Comparison of ENCODE assay signal across 8 mouse cellular contexts in the genomic region with DNA sequence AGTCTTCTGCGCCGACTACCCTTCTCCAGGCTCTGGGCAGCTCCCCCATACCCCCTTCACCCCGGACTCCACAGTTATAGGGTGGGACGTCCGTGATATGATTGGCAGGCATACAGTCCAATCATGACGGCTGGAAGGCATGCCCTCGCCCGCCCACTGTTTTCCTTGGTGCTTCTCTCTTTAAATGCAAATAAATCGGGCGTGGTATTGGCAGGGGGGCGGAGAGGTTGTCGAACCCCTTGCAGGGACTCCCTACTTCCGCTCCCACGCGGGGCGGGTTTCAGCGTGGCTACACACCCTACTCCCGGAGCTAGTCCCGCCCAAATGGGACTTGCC. TPM values are rescaled to one million over a fixed set of nuclear protein-coding genes. Genes with fewer than 3 reads are reported as not detected.
A peak's percentile ranks its signal among the peaks of the same experiment; 100 is the strongest.
DNase-seq lines count a peak whose midpoint lies in the region; ATAC-seq and TF ChIP-seq lines count a peak whose summit lies in the region.

A gene (minus strand): TSS at position 97 of the 336 bp plus-strand sequence.

- H3K36me3 ChIP-seq in hindbrain, embryonic 15.5 days: no peaks in the 10 kb centered on the region

- peak within 1 kb of the TSS; percentile 66 for H3K4me2 ChIP-seq in hindbrain, embryonic 15.5 days

- peak; percentile 68 for DNase-seq in Patski (ENCODE audit: low read depth, low spot score)
- DNase-seq in cerebellum, postnatal 14 days: peak; percentile 89 to 90
- peak; percentile 84 to 86 for DNase-seq in frontal cortex, postnatal 25 days (ENCODE audit: low spot score in 2 of 2)
- peak; percentile 88 for DNase-seq in left cerebral cortex, adult 11 months (ENCODE audit: low spot score)
- DNase-seq in lung, postnatal 4 days: peak; percentile 91 to 95
- peak; percentile 69 for DNase-seq in retina, postnatal 7 days (ENCODE audit: low read depth, low spot score)
- DNase-seq in urinary bladder, adult 2 months (ENCODE audit: low spot score): peak; percentile 64

- peak within 1 kb of the TSS; percentile 67 for H3K9ac ChIP-seq in hindbrain, embryonic 15.5 days

- CTCF ChIA-PET in Patski (lab: Charles Lee): interaction anchor here (0.9 to 1.8 kb wide), 2 partner anchors 17 to 26 kb away, joined by 3 read pairs; no protein-coding TSS in a partner anchor

- 18% methylated on average over 19 of the region's 19 CpGs for WGBS in hindbrain, embryonic 15.5 days

- no peaks in the 10 kb centered on the region for H3K9me3 ChIP-seq in hindbrain, embryonic 15.5 days

- H3K4me1 ChIP-seq in hindbrain, embryonic 15.5 days (replicated peaks): peaks cover 19% of the 10 kb centered on the region; the same call in 1 of the 2 replicates

- POLR2A ChIA-PET in Patski (lab: Charles Lee): no interaction called here

- H3K27me3 ChIP-seq in Patski: no peaks in the 10 kb centered on the region
- no peaks in the 10 kb centered on the region for H3K27me3 ChIP-seq in hindbrain, embryonic 15.5 days

- H3K4me3 ChIP-seq in hindbrain, embryonic 15.5 days: peak within 1 kb of the TSS; percentile 64

- in situ Hi-C loops in Patski (cut with MboI; ENCODE audit: low pct_unique_long_range_greater_than_20kb): loop anchor here (10.0 kb wide), 1 partner anchor 510 kb away; a partner anchor contains a TSS

- no peak for TF ChIP-seq CTCF in Patski (IDR thresholded peaks at IDR 0.05)

- peak; percentile 72 for ATAC-seq in Patski
- ATAC-seq in hindbrain, embryonic 15.5 days (ENCODE audit: low FRiP score, low read depth): peak; percentile 98

- peak within 1 kb of the TSS; percentile 84 for H3K27ac ChIP-seq in hindbrain, embryonic 15.5 days (replicated peaks)

RNA-seq across cellular contexts. Expression of the gene that starts here (rescaled TPM):
- 7.1 TPM for polyA plus RNA-seq in Patski (2021)
- 12.3 and 12.9 TPM in 2 replicates for polyA plus RNA-seq in hindbrain, embryonic 15.5 days (2015; fragmentation: Nextera tagmentation; extraction: Ambion mirVana)
- polyA plus RNA-seq in urinary bladder, adult 2 months (2012; rRNA removed): 8.2 and 10.5 TPM in 2 replicates

Comparison
In these comparisons a context has a peak if more than half of its experiments do, and no peak if none do; other contexts are left out.
1. Peak in every context shown above with its lines: DNase-seq, ATAC-seq, H3K4me3 ChIP-seq and H3K27ac ChIP-seq.